Mouse (Mus musculus) bone marrow, adult 2 months (tissue): ENCODE data around the gene Olfml3.

ENCODE experiments used
- CTCF ChIP-seq: fragments of 200-500 bp; IDR thresholded peaks from 2 replicates; pipeline ENCODE4 v1.5.1; 2011; ENCODE audit warnings: low read length, control low read depth; ENCODE audit not compliant: control insufficient read depth, insufficient read depth
- POLR2A ChIP-seq: fragments of 200-500 bp; IDR thresholded peaks from 2 replicates; pipeline ENCODE4 v1.6.1; 2011; ENCODE audit warnings: low read depth, mild to moderate bottlenecking, control low read depth, low read length, borderline replicate concordance; ENCODE audit not compliant: control insufficient read depth

DNA sequence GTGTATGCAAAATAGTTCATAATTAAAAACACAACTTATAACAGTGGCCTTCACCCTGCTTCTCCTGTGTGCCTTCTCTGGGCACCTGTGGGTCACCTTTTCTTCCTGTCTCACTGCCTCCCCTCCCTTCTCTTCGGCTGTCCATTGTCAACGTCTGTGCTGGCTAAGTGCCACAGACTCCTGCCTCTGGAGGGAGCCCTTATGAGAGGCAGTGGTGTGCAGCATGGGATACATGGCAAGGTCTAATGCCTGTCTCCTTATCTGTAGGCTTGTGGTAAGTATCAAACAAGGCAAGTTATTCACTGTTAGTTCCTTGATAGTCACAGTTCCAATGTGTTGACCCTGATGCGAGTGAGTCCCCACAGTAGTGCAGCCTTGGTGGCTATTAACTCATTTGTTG is 13.7 kb downstream of the Olfml3 start:
- TF ChIP-seq POLR2A (no peak), CTCF (no peak)
